8 mouse cellular contexts compared by ENCODE assay signal in genomic region chr17:46617799-46618198, GRCm38 (mm10). TPM values are rescaled to one million over a fixed set of nuclear protein-coding genes. Genes with fewer than 3 reads are reported as not detected.
DNase-seq lines count a peak whose midpoint lies in the region; ATAC-seq lines count a peak whose summit lies in the region.
"Had no signal": no experiment of that assay in that cellular context is flagged by ENCODE, and none has a peak within 500 bp of the region (broad histone marks: within the 10 kb centered on the region; RNA-seq: fewer than 3 reads in every experiment).

No protein-coding gene starts in this region.

- H3K4me1 ChIP-seq in kidney, embryonic 16.5 days (ENCODE audit: insufficient read depth, low read length): peaks cover 96% of the 10 kb centered on the region
- peaks cover 88% of the 10 kb centered on the region for H3K4me1 ChIP-seq in embryonic facial prominence, embryonic 12.5 days
- peaks cover 70% of the 10 kb centered on the region for H3K4me1 ChIP-seq in forebrain, embryonic 13.5 days
- peaks cover 94% of the 10 kb centered on the region for H3K4me1 ChIP-seq in limb, embryonic 13.5 days

- DNase-seq in kidney, postnatal 10 days: no peak
- no peak for DNase-seq in frontal cortex, postnatal 14 days (ENCODE audit: low spot score in 2 of 2)
- DNase-seq in frontal cortex, adult 2 months (ENCODE audit: extremely low spot score in 1 of 2, low spot score in 1 of 2): no peak

- H3K9ac ChIP-seq in kidney, embryonic 16.5 days (replicated peaks; ENCODE audit: low read length): peak overlapping the region; percentile 70; the same call in 1 of the 2 replicates
- no peak overlapping the region for H3K9ac ChIP-seq in embryonic facial prominence, embryonic 12.5 days
- peak overlapping the region; percentile 55; the same call in 1 of the 2 replicates for H3K9ac ChIP-seq in forebrain, embryonic 13.5 days
- H3K9ac ChIP-seq in limb, embryonic 13.5 days: no peak overlapping the region

- H3K4me2 ChIP-seq in kidney, embryonic 16.5 days (replicated peaks; ENCODE audit: low read depth, low read length): peak overlapping the region; percentile 50
- peak overlapping the region; percentile 38 for H3K4me2 ChIP-seq in embryonic facial prominence, embryonic 12.5 days (replicated peaks)
- peak overlapping the region; percentile 46 for H3K4me2 ChIP-seq in forebrain, embryonic 13.5 days
- H3K4me2 ChIP-seq in limb, embryonic 13.5 days (replicated peaks): peak overlapping the region; percentile 65

- H3K27ac ChIP-seq in kidney, embryonic 16.5 days (ENCODE audit: low read length): peak overlapping the region; percentile 99
- peak overlapping the region; percentile 98 for H3K27ac ChIP-seq in embryonic facial prominence, embryonic 12.5 days
- peak overlapping the region; percentile 86; the same call in 1 of the 2 replicates for H3K27ac ChIP-seq in forebrain, embryonic 13.5 days
- H3K27ac ChIP-seq in limb, embryonic 13.5 days: peak overlapping the region; percentile 97
- H3K27ac ChIP-seq: macrophage had no signal

- no peaks in the 10 kb centered on the region for H3K27me3 ChIP-seq in kidney, embryonic 16.5 days (ENCODE audit: insufficient read depth, low read length)
- no peaks in the 10 kb centered on the region for H3K27me3 ChIP-seq in embryonic facial prominence, embryonic 12.5 days
- no peaks in the 10 kb centered on the region for H3K27me3 ChIP-seq in forebrain, embryonic 13.5 days
- H3K27me3 ChIP-seq in limb, embryonic 13.5 days: no peaks in the 10 kb centered on the region

- WGBS in kidney, embryonic 16.5 days: 11% methylated on average over 12 of the region's 12 CpGs
- WGBS in embryonic facial prominence, embryonic 12.5 days: 43% methylated on average over 12 of the region's 12 CpGs
- WGBS in forebrain, embryonic 13.5 days: 53% methylated on average over 12 of the region's 12 CpGs
- WGBS in limb, embryonic 13.5 days: 6% methylated on average over 12 of the region's 12 CpGs

- H3K4me3 ChIP-seq in kidney, embryonic 16.5 days (ENCODE audit: low read length): peak overlapping the region; percentile 27
- no peak overlapping the region for H3K4me3 ChIP-seq in embryonic facial prominence, embryonic 12.5 days
- 0 out of 2 replicates have a peak overlapping the region, but pooled peaks have one; percentile 3 for H3K4me3 ChIP-seq in forebrain, embryonic 13.5 days
- peak overlapping the region; percentile 24 for H3K4me3 ChIP-seq in limb, embryonic 13.5 days

- ATAC-seq in kidney, embryonic 16.5 days (ENCODE audit: low FRiP score, low TSS enrichment): no peak
- ATAC-seq in embryonic facial prominence, embryonic 12.5 days (ENCODE audit: insufficient number of reproducible peaks, insufficient read depth, low FRiP score, low TSS enrichment): no peak
- no peak for ATAC-seq in forebrain, embryonic 13.5 days
- ATAC-seq in limb, embryonic 13.5 days (ENCODE audit: low FRiP score, low read depth): no peak

- no peaks in the 10 kb centered on the region for H3K9me3 ChIP-seq in kidney, embryonic 16.5 days (ENCODE audit: low read length)
- H3K9me3 ChIP-seq in embryonic facial prominence, embryonic 12.5 days: no peaks in the 10 kb centered on the region
- no peaks in the 10 kb centered on the region for H3K9me3 ChIP-seq in forebrain, embryonic 13.5 days (replicated peaks)
- H3K9me3 ChIP-seq in limb, embryonic 13.5 days: no peaks in the 10 kb centered on the region

- no peaks in the 10 kb centered on the region for H3K36me3 ChIP-seq in kidney, embryonic 16.5 days (ENCODE audit: insufficient read depth, low read length)
- H3K36me3 ChIP-seq in embryonic facial prominence, embryonic 12.5 days: no peaks in the 10 kb centered on the region
- no peaks in the 10 kb centered on the region for H3K36me3 ChIP-seq in forebrain, embryonic 13.5 days (ENCODE audit: poor library complexity, severe bottlenecking)
- H3K36me3 ChIP-seq in limb, embryonic 13.5 days: no peaks in the 10 kb centered on the region

RNA-seq across cellular contexts. Expression of gene Ptk7, which starts 11.5 kb away (rescaled TPM):
- polyA plus RNA-seq in kidney, embryonic 16.5 days (2015; fragmentation: Nextera tagmentation; extraction: Ambion mirVana): 153 and 157 TPM in 2 replicates
- polyA plus RNA-seq in embryonic facial prominence, embryonic 12.5 days (2016; fragmentation: Nextera tagmentation; extraction: Ambion mirVana): 130 and 134 TPM in 2 replicates
- polyA plus RNA-seq in forebrain, embryonic 13.5 days (2015; fragmentation: Nextera tagmentation; extraction: Ambion mirVana): 32.5 and 35.3 TPM in 2 replicates
- 128 and 138 TPM in 2 replicates for polyA plus RNA-seq in limb, embryonic 13.5 days (2015; fragmentation: Nextera tagmentation; extraction: Ambion mirVana)
- 5.3 and 6.3 TPM in 2 replicates for polyA plus RNA-seq in frontal cortex, adult 2 months (2012; rRNA removed)

RNA-seq across cellular contexts. Expression of gene Klc4, which starts 28.0 kb away (rescaled TPM):
- polyA plus RNA-seq in kidney, embryonic 16.5 days (2015; fragmentation: Nextera tagmentation; extraction: Ambion mirVana): 49.7 and 58.0 TPM in 2 replicates
- 28.5 and 29.8 TPM in 2 replicates for polyA plus RNA-seq in embryonic facial prominence, embryonic 12.5 days (2016; fragmentation: Nextera tagmentation; extraction: Ambion mirVana)
- polyA plus RNA-seq in forebrain, embryonic 13.5 days (2015; fragmentation: Nextera tagmentation; extraction: Ambion mirVana): 44.3 and 47.7 TPM in 2 replicates
- 26.4 and 26.5 TPM in 2 replicates for polyA plus RNA-seq in limb, embryonic 13.5 days (2015; fragmentation: Nextera tagmentation; extraction: Ambion mirVana)
- 20.1 and 23.5 TPM in 2 replicates for polyA plus RNA-seq in frontal cortex, adult 2 months (2012; rRNA removed)

RNA-seq across cellular contexts. Expression of gene Mrpl2, which starts 28.2 kb away (rescaled TPM):
- 118 and 123 TPM in 2 replicates for polyA plus RNA-seq in kidney, embryonic 16.5 days (2015; fragmentation: Nextera tagmentation; extraction: Ambion mirVana)
- 98.1 and 102 TPM in 2 replicates for polyA plus RNA-seq in embryonic facial prominence, embryonic 12.5 days (2016; fragmentation: Nextera tagmentation; extraction: Ambion mirVana)
- 89.0 and 97.3 TPM in 2 replicates for polyA plus RNA-seq in forebrain, embryonic 13.5 days (2015; fragmentation: Nextera tagmentation; extraction: Ambion mirVana)
- 104 and 106 TPM in 2 replicates for polyA plus RNA-seq in limb, embryonic 13.5 days (2015; fragmentation: Nextera tagmentation; extraction: Ambion mirVana)
- polyA plus RNA-seq in frontal cortex, adult 2 months (2012; rRNA removed): 51.2 and 58.7 TPM in 2 replicates

RNA-seq across cellular contexts. Expression of gene Cul7, which starts 32.3 kb away (rescaled TPM):
- 62.2 and 68.2 TPM in 2 replicates for polyA plus RNA-seq in kidney, embryonic 16.5 days (2015; fragmentation: Nextera tagmentation; extraction: Ambion mirVana)
- 57.3 and 61.1 TPM in 2 replicates for polyA plus RNA-seq in embryonic facial prominence, embryonic 12.5 days (2016; fragmentation: Nextera tagmentation; extraction: Ambion mirVana)
- 33.5 and 39.0 TPM in 2 replicates for polyA plus RNA-seq in forebrain, embryonic 13.5 days (2015; fragmentation: Nextera tagmentation; extraction: Ambion mirVana)
- polyA plus RNA-seq in limb, embryonic 13.5 days (2015; fragmentation: Nextera tagmentation; extraction: Ambion mirVana): 63.2 and 66.0 TPM in 2 replicates
- 33.0 and 35.2 TPM in 2 replicates for polyA plus RNA-seq in frontal cortex, adult 2 months (2012; rRNA removed)

RNA-seq across cellular contexts. Expression of gene Rrp36, which starts 56.4 kb away (rescaled TPM):
- polyA plus RNA-seq in kidney, embryonic 16.5 days (2015; fragmentation: Nextera tagmentation; extraction: Ambion mirVana): 69.2 and 69.6 TPM in 2 replicates
- 62.6 and 67.6 TPM in 2 replicates for polyA plus RNA-seq in embryonic facial prominence, embryonic 12.5 days (2016; fragmentation: Nextera tagmentation; extraction: Ambion mirVana)
- 54.5 and 59.7 TPM in 2 replicates for polyA plus RNA-seq in forebrain, embryonic 13.5 days (2015; fragmentation: Nextera tagmentation; extraction: Ambion mirVana)
- polyA plus RNA-seq in limb, embryonic 13.5 days (2015; fragmentation: Nextera tagmentation; extraction: Ambion mirVana): 67.6 and 73.9 TPM in 2 replicates
- polyA plus RNA-seq in frontal cortex, adult 2 months (2012; rRNA removed): 29.6 and 33.0 TPM in 2 replicates

Comparison
In these comparisons a context has a peak if more than half of its experiments do, and no peak if none do; other contexts are left out.
1. H3K9ac ChIP-seq: peak in kidney, embryonic 16.5 days (single experiment) and forebrain, embryonic 13.5 days (single experiment); none in embryonic facial prominence, embryonic 12.5 days (single experiment) and limb, embryonic 13.5 days (single experiment).
2. Peak in every context shown above with its lines, with median percentiles within 50 percentile points of each other: H3K27ac ChIP-seq and H3K4me2 ChIP-seq.